Mouse (Mus musculus) lung, embryonic 15.5 days (tissue): ENCODE results near the gene Cemip2. TPM values are rescaled to one million over a fixed set of nuclear protein-coding genes. Genes with fewer than 3 reads are reported as not detected.

Experiments used
- ATAC-seq: fragments of 200-750 bp; cut with Nextera tagmentation; 2 replicates; pipeline ENCODE4 v1.8.0; 2017; ENCODE audit warnings: moderate number of reproducible peaks, borderline replicate concordance; ENCODE audit not compliant: low FRiP score, low TSS enrichment; ENCODE audit errors: extremely low read depth
- H3K27ac ChIP-seq: fragments of 300-500 bp; sonication (generic); 2 replicates; pipeline ENCODE4 v1.5.1; 2015; ENCODE audit warnings: moderate library complexity, mild to moderate bottlenecking, inconsistent platforms
- H3K27me3 ChIP-seq: fragments of 300-500 bp; sonication (generic); 2 replicates; pipeline ENCODE4 v1.6.1; 2015; ENCODE audit warnings: inconsistent platforms
- H3K36me3 ChIP-seq: fragments of 300-500 bp; sonication (generic); 2 replicates; pipeline ENCODE4 v1.6.1; 2015; ENCODE audit warnings: inconsistent platforms
- H3K4me1 ChIP-seq: fragments of 300-500 bp; sonication (generic); 2 replicates; pipeline ENCODE4 v1.6.1; 2015; ENCODE audit warnings: inconsistent platforms
- H3K4me2 ChIP-seq: fragments of 300-500 bp; sonication (generic); 2 replicates; pipeline ENCODE4 v1.6.1; 2015; ENCODE audit warnings: inconsistent platforms, mild to moderate bottlenecking, moderate library complexity
- H3K4me3 ChIP-seq: fragments of 300-500 bp; sonication (generic); 2 replicates; pipeline ENCODE4 v1.5.1; 2015; ENCODE audit warnings: mild to moderate bottlenecking, inconsistent platforms
- H3K9ac ChIP-seq: fragments of 300-500 bp; sonication (generic); 2 replicates; pipeline ENCODE4 v1.6.1; 2015; ENCODE audit warnings: inconsistent platforms
- H3K9me3 ChIP-seq: fragments of 300-500 bp; sonication (generic); 2 replicates; pipeline ENCODE4 v1.6.1; 2016; ENCODE audit warnings: inconsistent platforms
- WGBS: fragments of 180-500 bp; shearing (Covaris S2); methylation state at CpG from one replicate; pipeline ENCODE4 v1.1.7; 2015; 5-methylcytosine and 5-hydroxymethylcytosine counted together
- polyA plus RNA-seq: library from polyadenylated mRNA; unstranded; fragments of >200 nt; fragmentation: Nextera tagmentation; extraction: Ambion mirVana; gene quantifications from 2 replicates; pipeline ENCODE4 v1.2.1, GENCODE M21; 2015

Gene Cemip2
- polyA plus RNA-seq, 1 experiment from 2014 or later: 32.3 TPM

DNA sequence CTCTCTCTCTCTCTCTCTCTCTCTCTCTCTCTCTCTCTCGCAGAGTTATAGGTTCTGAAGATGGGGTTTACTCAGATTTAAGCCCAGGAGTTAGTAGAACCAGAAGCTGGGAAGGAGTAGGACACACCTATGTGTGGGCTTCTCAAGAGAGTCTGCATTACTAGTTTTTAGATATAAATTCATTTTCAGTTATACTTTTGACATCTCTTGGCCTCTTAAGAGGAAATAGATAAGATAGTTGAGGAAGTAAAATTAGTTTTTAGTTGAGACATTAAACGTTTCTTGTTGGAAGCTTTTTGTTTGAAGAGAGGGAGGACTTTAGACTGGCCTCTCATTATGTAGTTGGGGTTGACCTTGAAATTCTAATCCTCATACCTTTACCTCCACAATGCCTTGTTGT is 28.0 kb upstream of the Cemip2 start:
- no peak for ATAC-seq
- H3K9ac ChIP-seq: no peak overlapping the region
- H3K4me3 ChIP-seq: no peak overlapping the region
- no peak overlapping the region for H3K27ac ChIP-seq
- no peaks in the 10 kb centered on the region for H3K4me1 ChIP-seq
- no peaks in the 10 kb centered on the region for H3K36me3 ChIP-seq
- H3K9me3 ChIP-seq: no peaks in the 10 kb centered on the region
- no peaks in the 10 kb centered on the region for H3K27me3 ChIP-seq
- no peak overlapping the region for H3K4me2 ChIP-seq
- 41% methylated on average over 2 of the region's 2 CpGs for WGBS

GRCm38 (mm10) chr19:21761676-21762075 is 16.5 kb upstream of the Cemip2 start:
- Histone ChIP-seq H3K4me2 (no peak overlapping the region), H3K27ac (no peak overlapping the region), H3K9ac (no peak overlapping the region), H3K4me3 (no peak overlapping the region), H3K9me3 (no peaks in the 10 kb centered on the region), H3K4me1 (no peaks in the 10 kb centered on the region), H3K27me3 (no peaks in the 10 kb centered on the region), H3K36me3 (no peaks in the 10 kb centered on the region)
- ATAC-seq: no peak

DNA sequence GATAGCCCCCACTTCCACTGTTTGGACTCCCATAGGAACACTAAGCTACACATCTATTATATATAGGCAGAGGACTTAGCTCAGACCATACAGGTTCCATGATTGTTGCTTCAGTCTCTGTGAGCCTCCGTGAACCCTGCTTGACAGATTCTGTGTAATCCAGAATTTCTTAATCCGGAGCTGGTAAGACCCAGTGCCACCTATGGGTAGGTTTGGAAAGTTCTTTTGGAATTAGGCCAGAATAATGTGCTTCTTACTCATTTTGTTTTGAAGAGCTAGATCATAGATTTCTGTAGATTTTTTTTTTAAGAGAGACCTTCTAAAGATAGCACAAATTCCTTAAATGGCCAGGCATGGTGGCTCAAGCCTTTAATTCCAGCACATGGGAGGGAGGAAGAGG is 14.1 kb upstream of the Cemip2 start:
- H3K36me3 ChIP-seq: no peaks in the 10 kb centered on the region
- H3K27ac ChIP-seq: no peak overlapping the region
- H3K9me3 ChIP-seq: no peaks in the 10 kb centered on the region
- no peaks in the 10 kb centered on the region for H3K27me3 ChIP-seq
- H3K4me1 ChIP-seq: no peaks in the 10 kb centered on the region
- H3K4me3 ChIP-seq: no peak overlapping the region
- H3K4me2 ChIP-seq: no peak overlapping the region
- H3K9ac ChIP-seq: no peak overlapping the region
- no peak for ATAC-seq
- WGBS: 70% methylated on average over 2 of the region's 2 CpGs

- 53% methylated on average over 3 of the region's 3 CpGs for WGBS
- no peaks in the 10 kb centered on the region for H3K4me1 ChIP-seq
- H3K27ac ChIP-seq: no peak overlapping the region
- no peak for ATAC-seq
- no peaks in the 10 kb centered on the region for H3K9me3 ChIP-seq
- H3K36me3 ChIP-seq: no peaks in the 10 kb centered on the region
- no peaks in the 10 kb centered on the region for H3K27me3 ChIP-seq
- H3K9ac ChIP-seq: no peak overlapping the region
- no peak overlapping the region for H3K4me2 ChIP-seq
- H3K4me3 ChIP-seq: no peak overlapping the region
These were observed 13.4 kb upstream of the Cemip2 start for GRCm38 (mm10) chr19:21764738-21765137.

DNA sequence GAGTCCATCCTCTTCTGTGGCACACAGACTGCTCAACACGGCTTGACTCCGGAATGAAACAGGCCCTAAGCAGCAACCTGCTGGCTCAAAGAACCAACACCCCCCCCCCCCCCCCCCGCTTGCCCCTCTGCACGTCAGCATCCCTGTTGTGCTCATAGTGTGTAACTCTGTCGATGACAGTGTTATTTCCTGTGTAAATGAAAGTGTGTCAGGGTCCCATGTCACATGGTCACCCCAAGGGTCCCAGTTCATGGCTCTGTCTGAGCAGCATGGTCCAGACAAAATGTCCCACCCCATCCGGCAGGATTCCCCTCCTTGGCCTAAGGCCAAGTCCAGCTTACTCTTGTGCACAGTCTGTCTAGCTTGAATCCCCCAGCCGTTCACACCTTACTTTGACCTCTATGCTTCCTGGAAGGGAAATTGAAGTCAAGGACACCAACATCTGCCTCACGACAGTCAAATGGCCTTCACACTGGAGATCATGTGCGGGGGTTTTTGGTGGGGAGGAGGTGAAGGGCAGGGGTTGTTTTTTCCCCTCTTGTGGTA is 10.6 kb upstream of the Cemip2 start:
- no peak overlapping the region for H3K9ac ChIP-seq
- ATAC-seq: no peak
- H3K36me3 ChIP-seq: no peaks in the 10 kb centered on the region
- no peaks in the 10 kb centered on the region for H3K27me3 ChIP-seq
- 58% methylated on average over 9 of the region's 9 CpGs for WGBS
- no peaks in the 10 kb centered on the region for H3K4me1 ChIP-seq
- H3K27ac ChIP-seq: no peak overlapping the region
- no peak overlapping the region for H3K4me2 ChIP-seq
- H3K9me3 ChIP-seq: no peaks in the 10 kb centered on the region
- H3K4me3 ChIP-seq: no peak overlapping the region

DNA sequence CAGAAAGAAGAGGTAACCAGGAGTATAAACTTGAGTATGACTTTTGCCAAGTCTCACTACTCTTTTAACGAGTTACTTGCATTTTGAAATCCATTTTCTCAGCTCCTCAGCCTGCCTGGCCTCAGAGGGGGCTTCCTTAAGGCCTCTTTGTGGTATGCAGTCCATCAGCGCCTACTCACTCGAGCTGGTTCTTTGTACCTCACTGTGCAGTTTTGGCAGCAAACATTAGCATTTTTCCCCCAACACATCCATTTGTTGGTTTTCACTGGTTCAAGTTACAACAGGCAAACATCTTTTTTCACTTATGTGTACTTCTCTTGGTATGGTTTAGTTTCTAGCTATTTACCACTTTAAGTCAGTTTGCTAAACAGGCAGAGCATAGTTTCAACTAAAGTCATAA is 8.3 kb upstream of the Cemip2 start:
- WGBS: 42% methylated on average over 3 of the region's 3 CpGs
- H3K9me3 ChIP-seq: no peaks in the 10 kb centered on the region
- H3K27ac ChIP-seq: no peak overlapping the region
- no peaks in the 10 kb centered on the region for H3K27me3 ChIP-seq
- no peaks in the 10 kb centered on the region for H3K36me3 ChIP-seq
- ATAC-seq: no peak
- H3K4me1 ChIP-seq: no peaks in the 10 kb centered on the region
- H3K9ac ChIP-seq: no peak overlapping the region
- no peak overlapping the region for H3K4me3 ChIP-seq
- no peak overlapping the region for H3K4me2 ChIP-seq

- no peaks in the 10 kb centered on the region for H3K36me3 ChIP-seq
- WGBS: 79% methylated on average over 1 of the region's 1 CpGs
- no peak for ATAC-seq
- H3K9ac ChIP-seq: no peak overlapping the region
- no peaks in the 10 kb centered on the region for H3K9me3 ChIP-seq
- H3K4me1 ChIP-seq: no peaks in the 10 kb centered on the region
- no peaks in the 10 kb centered on the region for H3K27me3 ChIP-seq
- H3K27ac ChIP-seq: no peak overlapping the region
- no peak overlapping the region for H3K4me2 ChIP-seq
- no peak overlapping the region for H3K4me3 ChIP-seq
These were observed 6.6 kb upstream of the Cemip2 start for GRCm38 (mm10) chr19:21771586-21771985.

DNA sequence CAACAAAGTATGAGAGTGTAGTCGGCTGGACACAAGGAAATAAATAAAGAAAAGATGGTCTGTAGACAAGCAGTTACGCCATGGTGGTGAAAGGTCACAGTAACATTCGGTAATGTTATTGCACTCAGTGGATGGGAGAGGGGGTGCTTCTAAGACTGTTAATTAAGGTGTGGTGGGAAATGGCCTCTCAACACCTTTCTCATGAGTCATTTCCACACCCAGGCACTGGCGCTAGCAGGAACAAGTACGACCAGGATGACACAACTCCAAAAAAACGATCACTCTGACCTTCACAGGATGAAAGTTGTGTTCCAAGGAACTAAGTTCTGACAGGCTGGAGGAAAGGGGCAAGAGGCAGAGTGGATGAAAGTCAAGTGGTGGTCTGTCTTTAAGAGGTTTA is 4.5 kb upstream of the Cemip2 start:
- no peaks in the 10 kb centered on the region for H3K9me3 ChIP-seq
- ATAC-seq: no peak
- 62% methylated on average over 6 of the region's 6 CpGs for WGBS
- peaks cover 6% of the 10 kb centered on the region for H3K4me1 ChIP-seq
- H3K4me2 ChIP-seq: no peak overlapping the region
- no peaks in the 10 kb centered on the region for H3K27me3 ChIP-seq
- H3K27ac ChIP-seq: no peak overlapping the region
- no peaks in the 10 kb centered on the region for H3K36me3 ChIP-seq
- H3K9ac ChIP-seq: no peak overlapping the region
- no peak overlapping the region for H3K4me3 ChIP-seq

- ATAC-seq: no peak
- Histone ChIP-seq H3K36me3 (no peaks in the 10 kb centered on the region), H3K9ac (no peak overlapping the region), H3K27me3 (no peaks in the 10 kb centered on the region), H3K9me3 (no peaks in the 10 kb centered on the region), H3K4me2 (no peak overlapping the region), H3K4me3 (no peak overlapping the region), H3K4me1 (peaks cover 23% of the 10 kb centered on the region), H3K27ac (no peak overlapping the region)
- 74% methylated on average over 4 of the region's 4 CpGs for WGBS
These were observed 2.5 kb upstream of the Cemip2 start for GRCm38 (mm10) chr19:21775629-21776028.

- WGBS: 64% methylated on average over 3 of the region's 3 CpGs
- H3K4me3 ChIP-seq: no peak overlapping the region
- peaks cover 28% of the 10 kb centered on the region for H3K4me1 ChIP-seq
These were observed 1.5 kb upstream of the Cemip2 start for GRCm38 (mm10) chr19:21776671-21777070.

GRCm38 (mm10) chr19:21777171-21777731 is 891 bp upstream of the Cemip2 start:
- no peaks in the 10 kb centered on the region for H3K9me3 ChIP-seq
- peak overlapping the region; percentile 14; the same call in 1 of the 2 replicates for H3K4me3 ChIP-seq
- peaks cover 33% of the 10 kb centered on the region for H3K4me1 ChIP-seq
- no peaks in the 10 kb centered on the region for H3K27me3 ChIP-seq
- H3K27ac ChIP-seq: no peak overlapping the region
- 26% methylated on average over 20 of the region's 20 CpGs for WGBS
- H3K36me3 ChIP-seq: no peaks in the 10 kb centered on the region
- H3K4me2 ChIP-seq: peak overlapping the region; percentile 66
- no peak overlapping the region for H3K9ac ChIP-seq
- no peak for ATAC-seq

More at GRCm38 (mm10) chr19:21776671-21777070, 1.5 kb upstream of the Cemip2 start:
- no peak overlapping the region for H3K27ac ChIP-seq
- no peaks in the 10 kb centered on the region for H3K36me3 ChIP-seq
- no peak for ATAC-seq
- H3K4me2 ChIP-seq: no peak overlapping the region
- no peaks in the 10 kb centered on the region for H3K27me3 ChIP-seq
- no peaks in the 10 kb centered on the region for H3K9me3 ChIP-seq
- no peak overlapping the region for H3K9ac ChIP-seq

DNA sequence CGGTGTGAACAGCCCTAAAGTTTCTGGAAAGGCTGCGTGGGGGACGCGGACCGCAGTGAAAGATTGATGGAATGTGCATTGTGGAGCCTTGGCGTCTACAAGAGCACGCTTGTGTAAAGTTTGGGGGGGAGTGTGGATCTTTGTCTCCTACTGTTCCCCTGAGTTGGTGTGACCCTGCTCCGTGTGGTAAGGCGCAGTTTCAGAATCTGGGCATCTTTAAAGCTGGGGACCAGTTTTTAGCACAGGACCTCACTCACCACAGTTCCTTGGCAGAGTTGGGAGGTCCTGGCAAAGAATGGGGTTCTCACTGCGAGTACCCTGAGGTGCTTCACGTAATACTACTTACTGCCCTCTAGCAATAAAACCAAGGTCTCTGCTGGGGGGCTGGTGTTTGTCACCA is 964 bp downstream of the Cemip2 start:
- Histone ChIP-seq H3K9me3 (no peaks in the 10 kb centered on the region), H3K4me1 (peaks cover 40% of the 10 kb centered on the region), H3K36me3 (no peaks in the 10 kb centered on the region), H3K9ac (peak overlapping the region; percentile 83), H3K4me3 (peak overlapping the region; percentile 88), H3K27ac (peak overlapping the region; percentile 95), H3K4me2 (peak overlapping the region; percentile 76), H3K27me3 (no peaks in the 10 kb centered on the region)
- WGBS: under 1% methylated on average over 11 of the region's 11 CpGs
- ATAC-seq: no peak

DNA sequence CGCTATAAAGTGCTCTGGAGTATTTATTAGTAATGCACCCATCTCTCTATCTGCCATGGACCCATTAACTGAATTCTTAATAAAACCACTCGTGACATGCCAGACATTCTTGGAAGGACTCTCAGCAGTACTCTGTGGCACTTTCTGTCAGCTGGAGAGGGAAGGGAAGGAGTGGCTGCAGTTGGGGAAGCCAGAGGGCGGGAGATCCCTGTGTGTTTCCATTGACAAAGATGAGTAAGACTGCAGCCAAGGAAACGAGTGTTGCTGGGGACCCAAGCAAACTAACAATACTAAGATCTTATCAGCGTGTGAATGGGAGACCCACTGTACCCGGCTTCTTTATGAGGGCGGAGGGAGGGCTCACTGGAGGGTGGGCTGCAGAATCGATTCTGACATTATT is 2.5 kb downstream of the Cemip2 start:
- Histone ChIP-seq H3K4me1 (peaks cover 49% of the 10 kb centered on the region), H3K36me3 (no peaks in the 10 kb centered on the region), H3K4me3 (peak overlapping the region; percentile 88), H3K4me2 (peak overlapping the region; percentile 76), H3K9ac (no peak overlapping the region), H3K27ac (no peak overlapping the region), H3K27me3 (no peaks in the 10 kb centered on the region), H3K9me3 (no peaks in the 10 kb centered on the region)
- WGBS: 51% methylated on average over 8 of the region's 8 CpGs
- ATAC-seq: no peak
